Mouse (Mus musculus) E14TG2a.4 (cell line): ENCODE data around the gene Mas1.

Experiments used
- H3K27me3 ChIP-seq: 2 replicates; pipeline ENCODE4 v1.6.1; 2014; ENCODE audit warnings: low read length, control low read depth; ENCODE audit not compliant: insufficient read depth
- H3K36me3 ChIP-seq: 2 replicates; pipeline ENCODE4 v1.6.1; 2014; ENCODE audit warnings: low read length, control low read depth; ENCODE audit not compliant: insufficient read depth
- H3K4me1 ChIP-seq: replicated peaks from 2 replicates; pipeline ENCODE4 v1.6.1; 2014; ENCODE audit warnings: low read depth, low read length, control low read depth
- H3K4me3 ChIP-seq: replicated peaks from 2 replicates; pipeline ENCODE4 v1.5.1; 2014; ENCODE audit warnings: mild to moderate bottlenecking, low read length
- H3K9me3 ChIP-seq: 2 replicates; pipeline ENCODE4 v1.6.1; 2014; ENCODE audit warnings: low read length, control low read depth
- CTCF ChIP-seq: conservative IDR thresholded peaks from 2 replicates; pipeline ENCODE4 v1.5.1; 2014; ENCODE audit warnings: low read length
- NANOG ChIP-seq: IDR thresholded peaks from 2 replicates; pipeline ENCODE4 v1.6.1; 2014; ENCODE audit warnings: borderline replicate concordance, low read length, mixed read lengths
- POU5F1 ChIP-seq: IDR thresholded peaks from 2 replicates; pipeline ENCODE4 v1.6.1; 2014; ENCODE audit warnings: low read length, borderline replicate concordance

The Mas1 gene

DNA sequence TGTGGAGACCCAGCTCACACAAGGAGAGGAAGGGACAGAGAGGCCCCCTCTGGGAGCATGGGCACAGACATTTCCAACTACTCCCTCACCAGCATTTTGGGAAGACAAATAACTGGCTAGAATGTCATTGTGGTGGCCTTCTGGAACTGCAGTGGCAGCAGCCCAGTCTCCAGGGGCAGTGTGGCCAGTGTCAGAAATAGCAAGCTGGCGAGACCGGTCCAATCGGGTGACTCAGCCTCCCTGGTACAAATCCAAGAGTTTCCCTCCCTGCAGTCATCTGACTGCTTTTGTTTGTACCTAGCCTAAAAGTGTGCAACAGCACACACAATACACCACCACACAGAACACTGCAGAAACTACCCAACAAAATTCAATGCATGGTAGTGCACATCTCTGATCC is 35.7 kb downstream of the Mas1 start:
- no peaks in the 10 kb centered on the region for H3K4me1 ChIP-seq
- no peaks in the 10 kb centered on the region for H3K9me3 ChIP-seq
- TF ChIP-seq POU5F1 (no peak), CTCF (no peak), NANOG (no peak)
- no peaks in the 10 kb centered on the region for H3K27me3 ChIP-seq
- no peak overlapping the region for H3K4me3 ChIP-seq
- H3K36me3 ChIP-seq = no peaks in the 10 kb centered on the region

DNA sequence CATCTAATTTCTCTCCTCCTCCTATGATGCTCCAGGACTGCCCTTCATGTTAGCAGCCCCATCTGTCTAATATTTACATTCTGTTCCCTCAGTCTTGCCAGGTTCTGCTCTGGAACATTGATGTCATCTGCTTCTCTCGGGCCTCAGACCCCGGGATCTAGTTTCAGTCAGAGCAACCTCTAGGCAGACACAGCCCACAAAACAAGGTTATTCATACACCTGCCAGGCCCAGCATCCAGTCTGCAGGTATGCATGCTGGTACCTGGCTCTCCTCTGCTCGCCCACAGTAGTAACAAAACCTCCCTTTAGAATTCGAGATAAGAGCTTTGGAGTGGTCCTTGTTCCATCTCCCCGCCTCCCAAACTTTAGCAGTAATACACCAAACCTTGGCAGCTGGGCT is 37.6 kb downstream of the Mas1 start:
- no peak for TF ChIP-seq NANOG
- TF ChIP-seq CTCF = no peak
- TF ChIP-seq POU5F1 = no peak
- no peak overlapping the region for H3K4me3 ChIP-seq
- no peaks in the 10 kb centered on the region for H3K4me1 ChIP-seq
- H3K27me3 ChIP-seq = no peaks in the 10 kb centered on the region
- H3K36me3 ChIP-seq = no peaks in the 10 kb centered on the region
- H3K9me3 ChIP-seq = no peaks in the 10 kb centered on the region

DNA sequence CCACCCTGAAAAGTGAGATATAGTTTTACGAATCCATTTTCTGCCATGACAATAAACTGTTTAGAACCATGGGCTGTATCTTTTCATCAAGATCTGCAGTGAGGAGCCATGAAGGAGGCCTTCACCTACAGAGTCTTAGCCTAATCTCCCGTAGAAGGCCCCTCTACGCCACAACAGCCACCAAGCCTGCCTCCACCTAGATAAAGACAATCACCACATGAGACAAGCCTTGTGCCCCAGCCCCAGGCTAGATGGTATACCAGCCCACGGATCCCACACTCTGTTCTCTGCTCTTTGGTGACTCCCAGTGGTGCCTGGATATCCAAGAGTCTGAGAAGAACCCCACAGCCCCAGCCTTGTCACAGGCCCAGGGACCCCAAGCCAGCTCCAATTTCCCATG is 52.1 kb downstream of the Mas1 start:
- Histone ChIP-seq H3K4me3 (no peak overlapping the region), H3K27me3 (0 out of 2 replicates have a peak, but pooled peaks cover 4% of the 10 kb centered on the region), H3K9me3 (peaks cover 4% of the 10 kb centered on the region; the same call in 1 of the 2 replicates), H3K4me1 (no peaks in the 10 kb centered on the region), H3K36me3 (no peaks in the 10 kb centered on the region)
- TF ChIP-seq CTCF = no peak
- no peak for TF ChIP-seq NANOG
- no peak for TF ChIP-seq POU5F1

GRCm38 (mm10) chr17:12814502-12814901 is 53.4 kb downstream of the Mas1 start:
- TF ChIP-seq POU5F1 (no peak), CTCF (no peak)
- no peaks in the 10 kb centered on the region for H3K4me1 ChIP-seq
- H3K27me3 ChIP-seq = 0 out of 2 replicates have a peak, but pooled peaks cover 4% of the 10 kb centered on the region
- peaks cover 4% of the 10 kb centered on the region; the same call in 1 of the 2 replicates for H3K9me3 ChIP-seq
- H3K36me3 ChIP-seq = no peaks in the 10 kb centered on the region
- H3K4me3 ChIP-seq = no peak overlapping the region

- no peak overlapping the region for H3K4me3 ChIP-seq
- no peaks in the 10 kb centered on the region for H3K36me3 ChIP-seq
- no peaks in the 10 kb centered on the region for H3K4me1 ChIP-seq
- H3K27me3 ChIP-seq = 0 out of 2 replicates have a peak, but pooled peaks cover 1% of the 10 kb centered on the region
- no peak for TF ChIP-seq CTCF
- no peak for TF ChIP-seq POU5F1
- no peak for TF ChIP-seq NANOG
- peaks cover 4% of the 10 kb centered on the region; the same call in 1 of the 2 replicates for H3K9me3 ChIP-seq
Measured at GRCm38 (mm10) chr17:12810973-12811303, 57.0 kb downstream of the Mas1 start.

DNA sequence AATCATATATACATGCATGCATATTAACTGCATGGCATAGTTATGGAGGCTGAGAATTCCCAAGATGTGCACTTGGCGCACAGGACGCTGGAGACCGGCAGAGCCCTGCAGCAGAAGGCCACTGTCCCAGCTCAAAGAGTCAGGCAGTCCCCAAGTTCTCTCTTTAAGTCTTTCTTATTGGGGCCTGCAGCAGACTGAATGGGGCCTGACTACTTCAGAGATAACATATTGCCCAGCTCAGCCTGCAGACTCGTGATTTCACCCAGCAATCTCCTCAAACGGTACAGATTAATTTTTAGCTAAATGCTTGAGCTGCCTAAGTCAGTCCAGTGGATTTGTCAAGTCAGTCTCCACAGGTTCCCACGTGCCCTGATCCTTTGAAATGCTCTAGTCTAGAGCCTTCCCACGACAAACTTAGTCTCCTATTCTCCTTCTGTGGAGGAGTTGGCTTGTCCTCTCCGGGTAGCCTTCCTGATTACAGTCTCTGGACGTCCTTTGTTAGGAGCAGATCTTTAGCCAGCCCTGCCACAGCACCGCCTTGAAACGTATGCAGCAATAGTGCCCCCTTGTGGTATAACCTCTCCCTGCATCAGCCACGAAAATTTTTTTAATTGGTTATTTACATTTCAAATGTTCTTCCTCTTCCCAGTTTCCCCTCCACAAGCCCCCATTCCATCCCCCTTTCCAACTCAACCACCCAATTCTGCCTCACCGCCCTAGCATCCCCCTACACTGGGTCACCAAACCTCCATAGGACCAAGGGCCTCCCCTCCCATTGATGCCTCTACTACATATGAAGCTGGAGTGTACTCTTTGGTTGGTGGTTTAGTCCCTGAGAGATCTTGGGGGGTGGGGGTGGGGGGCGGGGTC is 57.6 kb downstream of the Mas1 start:
- Histone ChIP-seq H3K4me1 (no peaks in the 10 kb centered on the region), H3K9me3 (peaks cover 4% of the 10 kb centered on the region; the same call in 1 of the 2 replicates), H3K36me3 (no peaks in the 10 kb centered on the region), H3K4me3 (no peak overlapping the region), H3K27me3 (0 out of 2 replicates have a peak, but pooled peaks cover under 1% of the 10 kb centered on the region)
- TF ChIP-seq NANOG = no peak
- no peak for TF ChIP-seq POU5F1
- TF ChIP-seq CTCF = peak; percentile 92

- H3K4me3 ChIP-seq = no peak overlapping the region
- TF ChIP-seq POU5F1 = no peak
- no peak for TF ChIP-seq CTCF
- no peak for TF ChIP-seq NANOG
- H3K27me3 ChIP-seq = peaks cover 8% of the 10 kb centered on the region; the same call in 1 of the 2 replicates
- H3K36me3 ChIP-seq = no peaks in the 10 kb centered on the region
- no peaks in the 10 kb centered on the region for H3K4me1 ChIP-seq
- H3K9me3 ChIP-seq = peaks cover 4% of the 10 kb centered on the region; the same call in 1 of the 2 replicates
Measured at GRCm38 (mm10) chr17:12808851-12809250, 59.1 kb downstream of the Mas1 start.

DNA sequence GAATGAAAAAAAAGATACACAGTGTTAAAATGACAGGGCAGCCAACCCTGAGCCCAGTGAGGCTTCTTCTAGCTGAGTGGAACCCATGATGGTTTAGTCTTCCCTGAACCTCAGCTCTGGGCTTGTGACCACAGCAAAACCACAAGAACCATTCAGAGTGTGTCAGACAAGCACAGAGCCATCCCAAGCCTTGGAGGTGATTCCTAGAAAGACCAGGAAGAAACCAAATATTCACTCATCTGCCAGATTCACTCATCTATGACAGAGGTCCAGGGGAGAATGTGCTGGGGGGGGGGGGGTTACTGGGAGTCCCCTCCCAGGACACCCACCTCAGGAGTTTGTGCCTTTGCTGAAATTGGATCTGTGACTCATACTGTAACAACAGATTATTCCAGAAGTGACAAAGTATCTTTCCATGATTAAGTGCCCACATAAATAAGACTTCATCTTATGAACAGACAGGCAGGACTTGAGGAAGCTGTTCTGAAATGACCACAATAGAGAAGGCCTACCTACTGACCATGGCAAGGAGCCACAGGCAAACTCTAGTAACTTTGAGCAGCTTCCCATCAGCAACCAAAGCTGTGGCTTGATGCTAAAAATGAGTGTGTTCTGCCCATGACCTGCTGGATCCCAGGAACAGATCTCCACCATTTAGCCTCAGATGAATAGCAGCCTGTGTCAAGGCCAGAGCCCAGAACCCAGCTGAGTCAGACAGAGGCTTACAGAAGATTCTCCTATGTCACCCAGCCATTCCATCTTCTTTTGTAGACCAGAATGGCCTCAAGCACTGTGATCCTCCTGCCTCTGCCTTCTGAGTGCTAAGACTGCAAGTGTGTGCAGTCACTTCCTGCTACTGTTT is 63.1 kb downstream of the Mas1 start:
- Histone ChIP-seq H3K4me3 (no peak overlapping the region), H3K27me3 (peaks cover 8% of the 10 kb centered on the region; the same call in 1 of the 2 replicates), H3K9me3 (no peaks in the 10 kb centered on the region), H3K36me3 (no peaks in the 10 kb centered on the region), H3K4me1 (peaks cover 6% of the 10 kb centered on the region; the same call in 1 of the 2 replicates)
- TF ChIP-seq POU5F1 = no peak
- TF ChIP-seq CTCF = no peak
